Mouse (Mus musculus) embryonic fibroblast, embryonic 13.5 days (primary cell): ENCODE data around the gene Slc38a3.

ENCODE experiments used
- CTCF ChIP-seq: IDR thresholded peaks from 2 replicates; pipeline ENCODE4 v1.5.1; 2011; ENCODE audit warnings: mild to moderate bottlenecking, control low read depth, low read length, moderate library complexity, borderline replicate concordance; ENCODE audit not compliant: insufficient read depth
- POLR2A ChIP-seq: IDR thresholded peaks from 2 replicates; pipeline ENCODE4 v1.6.1; 2011; ENCODE audit warnings: low read depth, mild to moderate bottlenecking, control low read depth, low read length, moderate library complexity

DNA sequence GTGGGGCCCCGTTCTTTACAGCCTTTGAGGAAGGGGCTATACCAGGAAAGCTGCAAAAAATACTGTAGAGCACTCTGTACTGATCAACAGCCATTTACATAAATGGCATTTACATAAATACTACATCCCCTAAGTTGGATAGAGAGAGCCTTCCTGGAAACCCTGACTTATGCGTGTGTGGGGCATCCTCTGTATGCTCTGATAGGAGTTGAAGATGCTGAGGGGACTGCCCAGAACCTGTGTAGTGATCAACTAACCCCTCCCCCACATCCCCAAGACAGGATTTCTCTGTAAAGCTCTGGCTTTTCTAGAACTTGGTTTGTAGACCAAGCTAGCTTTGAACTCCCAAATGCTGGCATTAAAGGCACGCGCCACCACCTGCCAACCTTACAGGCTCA, 59.9 kb downstream of the Slc38a3 start:
- no peak for TF ChIP-seq CTCF
- TF ChIP-seq POLR2A = no peak
